Mouse (Mus musculus) hematopoietic stem cell, adult 5-6 weeks (primary cell): ENCODE measurements around the gene Tnrc6a. TPM values are rescaled to one million over a fixed set of nuclear protein-coding genes. Genes with fewer than 3 reads are reported as not detected.

Source experiments
- ATAC-seq, 2 experiments: fragments of 125-278 bp in 1 of 2; replicated peaks in 1 of 2; 2 replicates each; pipeline ENCODE4 v1.8.0; 2016 to 2017; ENCODE audit warnings: inconsistent platforms in 2 of 2, mild to moderate bottlenecking in 2 of 2, moderate number of reproducible peaks in 2 of 2, low read depth in 1 of 2, moderate TSS enrichment in 1 of 2; ENCODE audit not compliant: low FRiP score in 2 of 2, poor library complexity in 2 of 2, severe bottlenecking in 2 of 2, insufficient read depth in 1 of 2, low TSS enrichment in 1 of 2
- total RNA-seq: library from RNA; stranded (forward); fragments of 172-1452, 232-1000 nt; gene quantifications from 2 replicates; pipeline ENCODE4 v1.2.3, GENCODE M21; 2017

Tnrc6a gene
- total RNA-seq, 1 experiment from 2014 or later, result 53.0 TPM

DNA sequence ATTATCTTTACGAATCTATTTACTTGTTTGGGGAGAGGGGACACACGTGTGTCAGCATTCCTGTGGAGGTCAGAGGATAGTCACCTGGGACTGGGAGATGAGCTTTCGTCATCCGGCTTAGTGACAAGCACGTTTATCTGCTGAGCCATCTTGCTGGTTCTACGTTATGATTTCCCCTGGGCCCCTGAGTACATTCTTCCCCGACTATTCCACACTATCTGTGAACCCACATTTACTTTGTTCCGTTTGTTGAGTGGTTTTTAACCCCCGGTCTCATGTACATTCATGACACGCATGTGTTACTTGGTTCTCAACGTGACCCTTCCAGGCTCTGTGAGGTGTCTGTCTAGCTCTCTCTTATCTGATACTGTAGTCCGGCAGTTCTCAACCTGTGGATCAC lies 6.9 kb upstream of the Tnrc6a start:
- no peak for ATAC-seq

GRCm38 (mm10) chr7:123117209-123117608 lies 6.5 kb upstream of the Tnrc6a start:
- no peak for ATAC-seq

- ATAC-seq, result no peak
These were observed 3.2 kb upstream of the Tnrc6a start for GRCm38 (mm10) chr7:123120516-123120915.

DNA sequence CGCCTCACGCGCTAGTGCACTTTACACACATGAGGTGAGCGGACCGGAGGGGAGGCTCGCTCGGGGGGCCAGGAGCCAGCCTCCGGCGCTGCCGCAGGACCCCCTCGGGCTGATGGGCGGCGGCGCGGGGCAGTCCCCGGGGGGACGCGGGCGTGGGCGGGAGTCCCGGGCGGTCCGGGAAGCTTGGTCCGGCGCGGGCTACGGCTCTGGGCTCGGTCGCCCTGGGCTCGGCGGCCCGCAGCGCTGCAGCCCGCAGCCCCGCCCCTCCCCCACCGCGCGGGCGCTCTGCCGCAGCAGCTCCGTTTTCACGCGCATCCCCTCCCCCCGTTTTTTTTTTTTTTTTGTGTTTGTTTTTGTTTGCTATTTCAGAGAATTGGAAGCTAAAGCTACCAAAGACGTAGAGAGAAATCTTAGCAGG lies 623 bp downstream of the Tnrc6a start:
- ATAC-seq, result no peak

- no peak for ATAC-seq
These were observed 1.1 kb downstream of the Tnrc6a start for GRCm38 (mm10) chr7:123124735-123125181.

DNA sequence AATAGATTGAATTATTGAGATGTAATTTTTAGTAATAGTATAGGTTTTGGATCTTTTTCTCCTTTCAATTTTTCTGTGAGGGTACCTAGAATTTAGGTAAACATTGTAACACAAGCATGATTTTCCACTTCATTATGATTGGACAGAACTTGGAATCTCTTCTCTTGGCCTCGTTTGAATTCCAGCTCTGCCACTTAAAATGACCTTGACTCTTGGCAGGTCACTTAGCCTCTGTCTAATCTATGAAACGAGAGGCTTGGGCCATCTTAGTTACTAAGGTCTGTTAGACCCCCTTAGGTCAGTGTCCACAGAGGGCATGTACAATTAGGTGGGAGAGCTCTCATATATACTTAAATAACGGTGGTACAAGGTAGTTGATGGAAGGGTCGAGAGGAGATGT lies 2.4 kb downstream of the Tnrc6a start:
- ATAC-seq, result no peak

GRCm38 (mm10) chr7:123127301-123127700 lies 3.6 kb downstream of the Tnrc6a start:
- ATAC-seq, result no peak

- ATAC-seq, result no peak
These were observed 4.3 kb downstream of the Tnrc6a start for GRCm38 (mm10) chr7:123127981-123128380.

GRCm38 (mm10) chr7:123129061-123129460 lies 5.4 kb downstream of the Tnrc6a start:
- ATAC-seq, result no peak

DNA sequence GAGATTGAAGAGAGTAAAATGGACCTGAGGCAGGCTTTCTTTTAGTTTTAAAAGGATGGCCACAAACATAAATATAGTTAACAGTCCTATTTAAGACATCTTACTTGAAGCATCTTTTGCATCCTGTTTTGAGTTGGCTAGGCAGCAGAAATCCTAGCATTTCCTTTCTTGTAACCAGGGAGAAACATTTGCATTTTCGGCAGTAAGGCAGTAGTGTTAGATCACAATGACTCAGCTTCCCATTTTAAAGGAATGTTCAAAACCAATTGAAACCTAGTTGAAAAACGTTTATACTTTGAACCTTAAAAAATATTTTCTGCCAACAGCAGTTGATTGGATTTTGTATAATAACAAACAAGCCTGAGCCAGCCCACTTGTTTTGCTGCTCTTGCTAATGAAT lies 6.5 kb downstream of the Tnrc6a start:
- ATAC-seq, result no peak

DNA sequence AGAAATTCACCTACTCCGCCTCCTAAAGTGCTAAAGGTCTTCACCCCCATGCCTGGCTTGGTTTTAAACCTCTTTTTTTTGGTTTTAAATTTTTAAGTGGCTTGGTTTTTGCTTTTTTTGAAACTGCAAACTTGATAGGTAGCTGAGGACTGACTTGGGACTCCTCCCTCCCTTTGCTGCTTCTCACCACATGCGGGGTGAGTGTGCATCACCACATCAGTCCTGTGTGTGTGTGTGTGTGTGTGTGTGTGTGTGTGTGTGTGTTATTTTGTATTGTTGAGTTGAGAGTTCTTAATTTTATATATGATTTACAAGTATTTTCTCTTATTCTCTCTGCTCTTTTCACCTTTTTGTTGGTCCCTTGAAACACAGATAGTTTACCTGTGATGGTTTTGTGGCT lies 8.7 kb downstream of the Tnrc6a start:
- no peak for ATAC-seq

GRCm38 (mm10) chr7:123134876-123135275 lies 11.2 kb downstream of the Tnrc6a start:
- no peak for ATAC-seq

DNA sequence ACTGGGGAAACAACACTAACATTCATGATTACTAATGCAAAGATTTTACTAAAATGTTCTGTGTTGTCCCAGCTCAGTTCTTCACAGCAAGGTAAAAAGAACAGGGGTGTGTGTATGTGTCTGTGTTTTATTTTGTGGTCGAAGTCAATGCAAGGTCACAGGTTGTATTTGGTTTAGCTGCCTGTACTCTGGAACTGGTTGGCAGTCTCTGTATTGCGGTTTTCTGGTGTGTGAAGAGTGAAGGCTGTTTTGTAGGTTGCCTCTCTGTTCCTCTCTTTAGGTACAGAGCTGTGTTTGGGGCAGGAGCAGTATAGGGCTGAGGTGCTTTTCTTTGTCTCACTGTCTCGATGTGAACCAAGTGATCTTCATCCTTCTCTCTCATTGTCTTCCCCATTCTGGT lies 12.0 kb downstream of the Tnrc6a start:
- ATAC-seq, result no peak

- no peak for ATAC-seq
These were observed 14.3 kb downstream of the Tnrc6a start for GRCm38 (mm10) chr7:123138001-123138400.

DNA sequence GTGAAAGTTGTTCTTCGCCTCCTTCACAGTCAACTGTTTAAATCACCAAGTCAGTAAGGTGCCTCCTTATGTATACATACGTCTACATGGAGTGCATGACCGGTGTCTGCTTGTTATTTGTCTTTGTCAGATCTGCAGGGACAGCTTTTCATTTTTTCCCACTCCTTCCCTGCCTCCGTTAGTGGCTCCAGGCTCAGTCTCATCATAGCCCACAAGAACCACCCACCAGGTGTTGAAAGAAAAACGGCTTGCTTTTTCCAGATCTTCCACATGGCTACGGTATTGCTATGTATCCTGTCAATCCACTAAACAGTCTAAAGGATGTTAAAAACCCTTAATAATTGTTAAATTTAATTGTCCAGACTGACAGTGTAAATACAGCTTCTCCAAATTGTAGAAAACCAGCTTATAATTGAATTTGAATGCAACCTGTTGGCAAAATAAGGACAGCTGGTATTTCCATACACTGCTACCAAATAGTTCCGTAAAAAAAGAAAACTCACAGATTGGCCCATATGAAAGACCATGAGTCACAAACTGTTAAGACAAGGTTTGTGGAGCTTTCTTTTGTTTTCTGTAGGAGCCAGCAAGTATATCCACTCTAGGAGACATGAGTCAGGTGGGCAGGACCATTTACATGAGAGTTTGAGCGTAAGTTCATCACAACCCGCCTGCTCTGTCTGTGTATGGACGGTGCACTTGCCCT lies 22.6 kb downstream of the Tnrc6a start:
- ATAC-seq, result no peak

- ATAC-seq, result no peak
These were observed 24.1 kb downstream of the Tnrc6a start for GRCm38 (mm10) chr7:123147787-123148186.

GRCm38 (mm10) chr7:123148935-123149334 lies 25.2 kb downstream of the Tnrc6a start:
- ATAC-seq, result peak; percentile 69 to 80; a peak in 3 of 4 replicates

GRCm38 (mm10) chr7:123162346-123162745 lies 38.7 kb downstream of the Tnrc6a start:
- ATAC-seq, result no peak; a peak in 1 of 4 replicates

DNA sequence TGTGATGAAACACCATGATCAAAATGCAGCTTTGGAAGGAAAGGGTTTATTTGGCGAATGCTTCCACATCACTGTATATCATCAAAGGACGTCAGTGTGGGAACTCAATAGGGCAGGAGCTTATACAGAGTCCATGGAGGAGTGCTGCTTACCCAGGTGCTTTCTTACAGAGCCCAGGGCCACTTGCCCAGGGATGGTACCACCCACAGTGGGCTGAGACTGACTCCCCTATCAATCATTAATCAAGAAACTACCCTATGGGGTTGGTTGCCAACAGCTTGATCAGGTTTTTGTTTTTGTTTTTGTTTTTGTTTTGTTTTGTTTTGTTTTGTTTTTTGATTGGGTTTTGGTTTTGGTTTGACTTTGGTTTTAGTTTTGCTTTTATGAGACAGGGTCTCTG lies 43.8 kb downstream of the Tnrc6a start:
- no peak for ATAC-seq
